Mouse (Mus musculus): ENCODE measurements around the gene Larp4b. TPM values are rescaled to one million over a fixed set of nuclear protein-coding genes. Genes with fewer than 3 reads are reported as not detected.

The Larp4b gene
- polyA plus RNA-seq, 1 experiment from 2014 or later: 38.3 TPM

DNA sequence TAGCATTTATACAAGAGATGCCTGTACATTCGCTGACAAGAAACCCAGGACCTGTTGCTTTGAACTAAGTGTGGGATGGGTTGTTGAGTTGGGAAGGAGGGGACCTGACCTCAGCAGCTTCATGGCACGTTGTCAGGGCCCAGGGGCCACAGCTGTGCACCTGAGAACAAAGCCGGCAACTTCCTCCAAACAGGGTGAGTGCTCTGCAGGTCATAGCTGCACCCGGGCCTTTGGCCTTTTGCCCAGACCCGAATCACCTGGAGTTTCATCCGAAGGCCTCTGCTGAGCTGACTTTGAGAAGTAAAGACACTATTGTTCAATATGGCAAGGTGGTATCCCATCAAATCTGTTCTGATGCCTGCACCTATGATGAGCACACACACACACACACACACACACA is 90.6 kb downstream of the Larp4b start:
- H3K27ac ChIP-seq (replicated peaks): no peak overlapping the region
- no peak for ATAC-seq (ENCODE audit: low FRiP score, low read depth)
- H3K4me2 ChIP-seq (replicated peaks): no peak overlapping the region
- WGBS: 86% methylated on average over 6 of the region's 6 CpGs
- peaks cover 3% of the 10 kb centered on the region; the same call in 1 of the 2 replicates for H3K27me3 ChIP-seq
- no peaks in the 10 kb centered on the region for H3K36me3 ChIP-seq
- peaks cover 14% of the 10 kb centered on the region for H3K4me1 ChIP-seq
- no peak overlapping the region for H3K9ac ChIP-seq (replicated peaks)
- H3K9me3 ChIP-seq: no peaks in the 10 kb centered on the region
- no peak overlapping the region for H3K4me3 ChIP-seq

DNA sequence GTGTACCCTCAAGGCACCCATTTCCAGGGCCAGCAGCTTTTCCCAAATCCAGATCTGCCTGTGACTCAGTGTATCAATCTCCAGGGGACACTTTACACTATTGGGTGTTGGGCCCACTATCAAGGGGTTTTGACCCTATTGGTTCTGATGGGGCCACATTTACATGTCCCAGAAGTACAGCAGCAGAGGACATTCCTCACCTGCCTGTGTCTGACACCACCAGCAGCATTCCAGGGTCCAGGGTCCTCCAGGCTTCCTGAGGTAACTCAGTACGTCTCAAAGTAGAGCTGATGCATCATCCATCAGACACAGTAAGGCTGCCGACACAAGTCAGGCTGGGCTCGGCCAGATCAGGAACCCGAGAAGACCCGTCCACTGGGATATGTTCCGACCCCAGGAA is 91.0 kb downstream of the Larp4b start:
- Histone ChIP-seq H3K4me1 (peaks cover 14% of the 10 kb centered on the region), H3K4me3 (no peak overlapping the region), H3K27me3 (peaks cover 3% of the 10 kb centered on the region; the same call in 1 of the 2 replicates), H3K4me2 (replicated peaks) (no peak overlapping the region), H3K27ac (replicated peaks) (no peak overlapping the region), H3K9me3 (no peaks in the 10 kb centered on the region), H3K9ac (replicated peaks) (no peak overlapping the region), H3K36me3 (no peaks in the 10 kb centered on the region)
- 93% methylated on average over 6 of the region's 6 CpGs for WGBS
- ATAC-seq (ENCODE audit: low FRiP score, low read depth): no peak

DNA sequence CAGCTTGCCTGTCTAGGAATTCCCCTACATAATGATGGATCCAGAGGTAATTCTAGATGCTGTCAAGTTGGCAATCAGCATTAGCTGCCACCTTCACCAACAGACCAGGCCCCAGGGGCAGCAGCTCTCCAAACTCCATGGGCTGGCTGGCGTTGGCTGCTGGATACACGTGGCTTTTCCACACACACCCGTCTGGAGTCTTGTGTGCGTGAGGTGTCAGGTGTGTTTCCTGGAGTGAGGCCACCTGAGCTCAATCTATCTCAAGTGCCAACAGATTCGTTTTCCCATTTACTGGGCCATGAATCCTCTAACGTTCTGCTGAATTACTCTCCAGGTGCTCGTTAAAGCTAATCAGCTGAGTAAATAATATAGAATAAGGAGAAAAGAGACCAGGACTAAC is 93.5 kb downstream of the Larp4b start:
- 44% methylated on average over 7 of the region's 7 CpGs for WGBS
- H3K36me3 ChIP-seq: no peaks in the 10 kb centered on the region
- H3K4me2 ChIP-seq (replicated peaks): no peak overlapping the region
- H3K27ac ChIP-seq (replicated peaks): no peak overlapping the region
- no peak overlapping the region for H3K4me3 ChIP-seq
- H3K4me1 ChIP-seq: peaks cover 14% of the 10 kb centered on the region
- H3K9ac ChIP-seq (replicated peaks): no peak overlapping the region
- no peaks in the 10 kb centered on the region for H3K9me3 ChIP-seq
- no peak for ATAC-seq (ENCODE audit: low FRiP score, low read depth)
- H3K27me3 ChIP-seq: peaks cover 3% of the 10 kb centered on the region; the same call in 1 of the 2 replicates

DNA sequence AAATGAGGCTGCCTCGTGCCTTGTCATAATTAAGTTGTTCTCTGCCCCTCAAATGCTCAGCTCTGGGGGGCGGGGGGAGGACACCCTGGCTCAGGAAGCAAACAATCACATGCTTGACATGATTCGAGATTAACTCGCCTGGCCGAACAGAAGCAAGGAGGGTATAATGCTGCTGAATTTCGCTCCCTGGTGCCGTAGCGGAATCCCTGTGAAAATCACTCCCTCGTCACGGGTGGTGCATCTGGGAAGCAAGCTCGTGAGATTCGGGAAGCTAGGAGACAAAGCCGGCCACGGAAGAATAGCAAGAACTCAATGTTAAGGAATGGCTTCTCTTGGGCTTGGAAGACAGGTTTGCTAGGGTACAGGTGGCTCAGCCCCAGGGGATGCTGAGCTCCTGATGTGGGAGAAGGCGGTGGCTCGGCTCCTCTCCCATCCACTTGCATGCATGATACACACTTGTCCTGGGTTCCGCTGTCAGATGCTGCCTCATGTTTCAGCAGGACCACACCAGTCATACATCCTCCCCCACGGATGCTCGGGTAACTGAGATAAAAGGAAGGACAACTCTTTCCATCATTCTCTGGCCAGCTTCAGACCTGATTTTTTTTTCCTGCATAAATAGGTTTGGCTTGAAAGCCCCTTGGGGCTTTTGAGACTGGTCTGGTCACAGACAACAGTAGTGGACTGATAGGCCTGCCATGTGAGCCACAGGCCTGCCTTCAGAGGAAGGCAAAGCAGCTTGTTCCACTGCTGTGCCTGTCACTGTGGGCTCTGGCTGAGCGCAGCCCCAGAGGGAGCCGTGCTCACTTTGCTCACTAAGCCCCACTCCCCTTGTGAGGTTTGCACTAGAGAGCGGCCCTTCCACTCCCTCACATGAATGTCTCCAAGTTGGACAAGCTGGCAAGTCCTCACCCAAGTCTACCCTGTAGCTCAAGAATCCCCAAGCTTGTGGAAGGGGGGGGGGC is 94.2 kb downstream of the Larp4b start:
- Histone ChIP-seq H3K9ac (replicated peaks) (0 out of 2 replicates have a peak overlapping the region, but pooled peaks have one; percentile 20), H3K36me3 (no peaks in the 10 kb centered on the region), H3K9me3 (no peaks in the 10 kb centered on the region), H3K4me3 (no peak overlapping the region), H3K27me3 (peaks cover 3% of the 10 kb centered on the region; the same call in 1 of the 2 replicates), H3K4me2 (replicated peaks) (peak overlapping the region; percentile 24), H3K27ac (replicated peaks) (no peak overlapping the region), H3K4me1 (peaks cover 14% of the 10 kb centered on the region)
- ATAC-seq (ENCODE audit: low FRiP score, low read depth): 0 out of 2 replicates have a peak, but pooled peaks have one; percentile 31
- WGBS: 30% methylated on average over 22 of the region's 22 CpGs

DNA sequence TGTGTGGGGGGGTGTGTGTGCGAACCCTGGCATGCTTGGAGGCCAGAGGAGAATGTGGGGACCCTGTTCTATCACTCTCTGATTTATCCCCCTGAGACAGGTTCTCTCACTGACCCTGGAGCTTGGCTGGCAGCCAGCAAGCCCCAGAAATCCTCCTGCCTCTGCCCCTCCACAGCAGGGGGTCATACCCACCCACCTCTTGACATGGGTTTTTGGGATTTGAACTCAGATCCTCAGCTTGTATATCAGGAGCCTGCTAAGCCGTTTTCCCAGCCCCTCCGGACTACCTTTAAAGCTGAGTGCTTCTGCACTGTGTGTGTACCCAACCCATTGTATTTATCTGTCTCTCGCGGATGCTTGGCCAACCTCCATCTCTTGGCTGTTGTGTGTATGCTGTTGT is 95.8 kb downstream of the Larp4b start:
- Histone ChIP-seq H3K9ac (replicated peaks) (no peak overlapping the region), H3K27me3 (peaks cover 3% of the 10 kb centered on the region; the same call in 1 of the 2 replicates), H3K4me1 (peaks cover 14% of the 10 kb centered on the region), H3K36me3 (no peaks in the 10 kb centered on the region), H3K4me2 (replicated peaks) (no peak overlapping the region), H3K27ac (replicated peaks) (no peak overlapping the region), H3K4me3 (no peak overlapping the region), H3K9me3 (no peaks in the 10 kb centered on the region)
- WGBS: 93% methylated on average over 5 of the region's 5 CpGs
- ATAC-seq (ENCODE audit: low FRiP score, low read depth): no peak

DNA sequence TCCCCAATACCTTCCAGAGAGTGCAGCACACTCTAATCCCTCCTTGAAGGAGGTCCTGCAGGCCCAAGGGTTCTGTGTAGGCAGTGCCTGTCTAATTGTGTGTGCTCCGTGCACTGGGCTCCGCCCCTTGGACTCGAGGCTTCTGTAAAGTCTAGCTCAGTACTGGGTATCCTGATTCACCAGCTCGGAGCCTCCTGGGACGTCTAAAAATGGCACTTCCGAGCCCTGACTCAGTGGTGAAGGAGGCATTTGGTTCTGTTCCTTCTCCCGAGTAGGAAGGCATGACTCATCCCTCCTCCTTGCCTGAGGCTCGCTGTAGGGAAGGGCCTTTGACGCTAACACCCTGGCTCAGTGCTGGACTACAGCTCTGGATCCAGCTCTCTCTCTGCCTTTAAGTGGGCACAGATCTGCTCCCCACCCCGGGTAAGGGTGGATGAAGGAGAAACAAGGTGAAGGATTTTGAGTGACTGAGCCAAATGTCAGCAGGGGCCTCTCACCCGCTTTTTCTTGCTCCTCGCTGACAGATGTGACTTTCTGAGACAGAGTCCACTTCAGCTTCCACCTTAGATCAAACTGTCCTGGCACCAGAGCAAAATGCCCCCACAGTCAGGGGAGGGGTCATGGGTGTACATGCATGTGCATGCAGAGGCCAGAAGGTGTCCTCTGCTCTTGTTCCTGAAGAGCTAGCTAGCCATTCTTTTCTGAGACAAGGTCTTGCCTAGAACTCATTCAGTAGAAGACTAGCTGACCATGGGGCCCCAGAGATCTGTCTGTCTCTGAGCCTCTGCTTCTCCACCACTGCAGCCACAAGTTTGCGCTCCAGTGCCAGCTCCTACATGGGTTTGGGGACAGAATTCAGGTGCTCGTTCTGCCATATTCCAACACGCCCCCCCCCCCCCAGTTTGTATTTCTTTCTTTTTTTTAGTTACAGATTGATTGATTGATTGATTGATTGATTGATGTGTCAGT is 97.8 kb downstream of the Larp4b start:
- H3K4me1 ChIP-seq: peaks cover 14% of the 10 kb centered on the region
- H3K9me3 ChIP-seq: no peaks in the 10 kb centered on the region
- H3K27me3 ChIP-seq: peaks cover 3% of the 10 kb centered on the region; the same call in 1 of the 2 replicates
- 0 out of 2 replicates have a peak overlapping the region, but pooled peaks have one; percentile 15 for H3K9ac ChIP-seq (replicated peaks)
- 0 out of 2 replicates have a peak overlapping the region, but pooled peaks have one; percentile 17 for H3K4me2 ChIP-seq (replicated peaks)
- WGBS: 42% methylated on average over 15 of the region's 15 CpGs
- peak; percentile 41 for ATAC-seq (ENCODE audit: low FRiP score, low read depth)
- no peak overlapping the region for H3K4me3 ChIP-seq
- H3K36me3 ChIP-seq: no peaks in the 10 kb centered on the region
- no peak overlapping the region for H3K27ac ChIP-seq (replicated peaks)

DNA sequence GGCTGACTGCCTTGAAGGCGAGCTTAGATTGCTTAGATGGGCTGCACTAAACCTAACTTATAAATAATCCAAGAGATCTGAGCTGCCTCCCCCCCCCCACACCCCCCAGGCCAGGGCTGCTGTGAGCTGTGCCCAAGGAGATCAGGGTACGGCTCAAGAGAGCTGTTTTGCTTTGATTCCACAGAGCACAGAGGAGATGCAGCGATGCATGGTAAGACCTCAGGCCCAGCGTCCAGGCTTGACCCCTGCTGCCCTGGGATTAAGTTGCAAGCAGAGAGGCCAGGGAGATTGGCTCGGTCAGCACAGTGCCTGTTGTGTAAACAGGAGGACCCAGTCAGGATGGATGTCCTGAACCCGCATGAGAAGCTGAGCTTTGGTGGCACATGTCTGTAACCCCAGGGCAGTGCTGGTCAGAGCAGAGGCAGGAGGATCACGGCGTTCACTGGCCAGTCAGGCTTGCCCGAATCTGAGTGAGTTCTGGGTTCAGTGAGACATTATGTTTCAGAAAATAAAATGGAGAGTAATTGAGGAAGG is 99.2 kb downstream of the Larp4b start:
- WGBS: 12% methylated on average over 9 of the region's 9 CpGs
- no peak for ATAC-seq (ENCODE audit: low FRiP score, low read depth)

DNA sequence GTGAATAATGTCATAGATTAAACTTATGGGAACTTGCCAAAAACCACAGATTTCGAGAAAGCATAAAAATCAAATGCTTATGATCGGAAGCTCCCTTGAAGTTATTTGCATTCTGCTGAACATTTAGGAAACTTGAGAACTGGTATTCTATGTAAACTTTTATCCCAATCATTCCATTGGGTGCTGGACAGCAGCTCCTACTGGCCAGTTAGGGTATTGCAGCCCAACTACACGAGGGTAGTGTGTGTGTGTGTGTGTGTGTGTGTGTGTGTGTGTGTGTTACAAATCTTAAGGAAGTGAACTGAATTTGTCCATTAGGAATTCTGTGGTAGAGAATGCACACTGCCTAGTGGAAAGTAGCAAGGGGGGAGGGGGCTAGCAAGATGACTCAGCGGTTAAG is 101.0 kb downstream of the Larp4b start:
- no peak overlapping the region for H3K9ac ChIP-seq (replicated peaks)

More for the DNA sequence above, 99.2 kb downstream of the Larp4b start:
- no peaks in the 10 kb centered on the region for H3K9me3 ChIP-seq
- H3K36me3 ChIP-seq: no peaks in the 10 kb centered on the region
- H3K27me3 ChIP-seq: peaks cover 3% of the 10 kb centered on the region; the same call in 1 of the 2 replicates
- H3K4me2 ChIP-seq (replicated peaks): no peak overlapping the region
- H3K9ac ChIP-seq (replicated peaks): no peak overlapping the region
- peaks cover 7% of the 10 kb centered on the region for H3K4me1 ChIP-seq
- no peak overlapping the region for H3K4me3 ChIP-seq
- H3K27ac ChIP-seq (replicated peaks): no peak overlapping the region

DNA sequence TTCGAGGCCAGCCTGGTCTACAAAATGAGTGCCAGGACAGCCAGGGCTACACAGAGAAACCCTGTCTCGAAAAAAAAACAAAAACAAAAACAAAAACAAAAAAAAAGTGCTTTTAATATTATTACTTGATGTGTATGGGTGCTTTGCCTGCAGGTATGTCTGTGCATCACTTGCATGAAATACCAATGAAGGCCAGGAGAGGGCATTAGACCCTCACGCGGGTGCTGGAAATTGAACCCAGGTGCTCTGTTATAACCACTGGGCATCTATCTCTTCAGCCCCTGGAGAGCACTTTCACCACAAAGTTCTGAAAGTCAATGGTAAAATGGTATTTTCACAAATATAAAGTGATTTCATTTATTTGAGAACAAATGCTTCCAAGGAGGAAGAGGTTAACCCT is 101.9 kb downstream of the Larp4b start:
- WGBS: 71% methylated on average over 4 of the region's 4 CpGs
- Histone ChIP-seq H3K27me3 (no peaks in the 10 kb centered on the region), H3K4me2 (replicated peaks) (no peak overlapping the region), H3K4me1 (peaks cover 8% of the 10 kb centered on the region), H3K36me3 (no peaks in the 10 kb centered on the region), H3K9me3 (no peaks in the 10 kb centered on the region), H3K4me3 (no peak overlapping the region), H3K9ac (replicated peaks) (no peak overlapping the region), H3K27ac (replicated peaks) (no peak overlapping the region)
- no peak for ATAC-seq (ENCODE audit: low FRiP score, low read depth)

More for the DNA sequence above, 101.0 kb downstream of the Larp4b start:
- no peaks in the 10 kb centered on the region for H3K36me3 ChIP-seq
- H3K27me3 ChIP-seq: no peaks in the 10 kb centered on the region
- H3K4me2 ChIP-seq (replicated peaks): no peak overlapping the region
- H3K4me3 ChIP-seq: no peak overlapping the region
- no peaks in the 10 kb centered on the region for H3K9me3 ChIP-seq
- no peak for ATAC-seq (ENCODE audit: low FRiP score, low read depth)
- WGBS: 89% methylated on average over 4 of the region's 4 CpGs
- H3K4me1 ChIP-seq: peaks cover 8% of the 10 kb centered on the region
- H3K27ac ChIP-seq (replicated peaks): no peak overlapping the region

DNA sequence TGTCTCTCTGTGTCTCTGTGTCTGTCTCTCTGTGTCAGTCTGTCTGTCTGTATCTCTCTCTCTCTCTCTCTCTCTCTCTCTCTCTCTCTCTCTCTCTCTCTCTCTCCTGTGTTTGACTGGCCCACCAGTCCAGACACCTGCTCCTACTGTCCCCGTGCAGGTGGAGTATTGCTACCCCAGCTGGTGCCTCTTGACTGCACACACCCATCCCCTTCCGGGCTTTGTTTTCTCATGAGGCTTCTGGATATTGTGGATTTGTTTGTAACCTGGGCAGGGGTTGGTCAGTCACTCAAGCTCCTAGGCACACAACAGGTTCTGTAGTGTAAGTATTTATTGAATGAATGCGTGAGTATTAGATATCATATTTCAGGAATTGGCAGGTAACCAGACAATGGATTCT is 104.4 kb downstream of the Larp4b start:
- no peak overlapping the region for H3K4me2 ChIP-seq (replicated peaks)
- no peaks in the 10 kb centered on the region for H3K9me3 ChIP-seq
- WGBS: 75% methylated on average over 3 of the region's 3 CpGs
- peaks cover 8% of the 10 kb centered on the region; the same call in 1 of the 2 replicates for H3K4me1 ChIP-seq
- H3K4me3 ChIP-seq: no peak overlapping the region
- no peaks in the 10 kb centered on the region for H3K27me3 ChIP-seq
- ATAC-seq (ENCODE audit: low FRiP score, low read depth): no peak
- no peak overlapping the region for H3K9ac ChIP-seq (replicated peaks)
- H3K36me3 ChIP-seq: no peaks in the 10 kb centered on the region
- H3K27ac ChIP-seq (replicated peaks): no peak overlapping the region

DNA sequence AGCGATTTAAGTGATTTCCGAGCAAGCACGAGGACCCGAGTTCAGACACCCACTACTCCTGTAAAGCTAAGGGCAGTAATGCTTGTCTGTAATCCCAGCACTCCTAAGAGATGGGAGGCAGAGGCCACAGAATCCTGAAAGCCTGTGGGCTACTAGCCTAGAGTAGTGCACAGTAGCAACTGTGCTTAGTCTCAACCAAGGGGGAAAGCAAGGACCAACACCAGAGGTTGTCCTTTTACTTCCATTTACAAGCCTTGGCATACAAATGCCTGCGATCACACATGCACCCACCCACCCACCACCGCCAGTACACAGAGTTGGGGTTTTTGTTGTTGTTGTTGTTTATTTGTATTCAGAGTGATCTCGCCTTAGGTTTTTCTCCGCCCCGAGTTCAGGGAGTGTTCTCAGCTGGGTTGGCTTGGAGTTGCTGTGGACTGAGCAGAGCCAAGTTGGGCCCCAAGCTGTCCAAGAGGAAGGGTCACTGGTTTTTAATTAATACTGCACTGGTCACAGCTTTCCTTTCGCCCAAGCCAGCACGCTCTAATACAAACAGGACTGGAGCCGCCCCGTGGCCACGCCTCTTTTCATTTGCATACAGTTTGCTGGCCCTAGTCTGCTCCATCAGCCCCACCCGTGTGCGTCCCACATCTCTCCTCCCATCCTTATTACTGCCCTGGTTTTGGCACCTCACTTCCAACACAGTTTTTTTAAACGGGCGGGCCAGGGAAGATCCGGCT is 105.2 kb downstream of the Larp4b start:
- H3K9me3 ChIP-seq: no peaks in the 10 kb centered on the region
- peak overlapping the region; percentile 37 for H3K4me2 ChIP-seq (replicated peaks)
- peak; percentile 90 for ATAC-seq (ENCODE audit: low FRiP score, low read depth)
- no peaks in the 10 kb centered on the region for H3K27me3 ChIP-seq
- no peak overlapping the region for H3K27ac ChIP-seq (replicated peaks)
- H3K4me3 ChIP-seq: no peak overlapping the region
- peaks cover 8% of the 10 kb centered on the region; the same call in 1 of the 2 replicates for H3K4me1 ChIP-seq
- no peaks in the 10 kb centered on the region for H3K36me3 ChIP-seq
- 37% methylated on average over 19 of the region's 19 CpGs for WGBS
- peak overlapping the region; percentile 12; the same call in 1 of the 2 replicates for H3K9ac ChIP-seq (replicated peaks)

Data from midbrain, embryonic 12.5 days (tissue).